Mouse (Mus musculus): ENCODE measurements around the gene Cysrt1. TPM values are rescaled to one million over a fixed set of nuclear protein-coding genes. Genes with fewer than 3 reads are reported as not detected.

The Cysrt1 gene
- total RNA-seq, 1 experiment from 2014 or later = not detected

- no peak for ATAC-seq (replicated peaks; ENCODE audit: low read depth, poor library complexity, severe bottlenecking)
Measured at GRCm38 (mm10) chr2:25217666-25218065, 24.6 kb downstream of the Cysrt1 start.

GRCm38 (mm10) chr2:25214444-25214843 is 27.8 kb downstream of the Cysrt1 start, which contains the start of gene Stpg3:
Gene Stpg3, minus strand, starts transcription at chr2:25214637.
- ATAC-seq (replicated peaks; ENCODE audit: low read depth, poor library complexity, severe bottlenecking) = no peak

- ATAC-seq (replicated peaks; ENCODE audit: low read depth, poor library complexity, severe bottlenecking) = no peak
Measured at GRCm38 (mm10) chr2:25213266-25213865, 28.9 kb downstream of the Cysrt1 start.

- peak; percentile 96 for ATAC-seq (replicated peaks; ENCODE audit: low read depth, poor library complexity, severe bottlenecking)
Measured at GRCm38 (mm10) chr2:25211121-25211670, 31.1 kb downstream of the Cysrt1 start, which contains the start of gene Nelfb. Gene Nelfb, minus strand, starts transcription at chr2:25211489.

GRCm38 (mm10) chr2:25210686-25211085 is 31.6 kb downstream of the Cysrt1 start:
- no peak for ATAC-seq (replicated peaks; ENCODE audit: low read depth, poor library complexity, severe bottlenecking)

- no peak for ATAC-seq (replicated peaks; ENCODE audit: low read depth, poor library complexity, severe bottlenecking)
Measured at GRCm38 (mm10) chr2:25207593-25207992, 34.7 kb downstream of the Cysrt1 start.

- peak; percentile 73; the same call in 1 of the 2 replicates for ATAC-seq (replicated peaks; ENCODE audit: low read depth, poor library complexity, severe bottlenecking)
Measured at GRCm38 (mm10) chr2:25203631-25204214, 38.5 kb downstream of the Cysrt1 start.

GRCm38 (mm10) chr2:25200631-25201030 is 41.6 kb downstream of the Cysrt1 start:
- ATAC-seq (replicated peaks; ENCODE audit: low read depth, poor library complexity, severe bottlenecking) = no peak

GRCm38 (mm10) chr2:25197946-25198345 is 44.3 kb downstream of the Cysrt1 start:
- ATAC-seq (replicated peaks; ENCODE audit: low read depth, poor library complexity, severe bottlenecking) = no peak

GRCm38 (mm10) chr2:25197191-25197590 is 45.1 kb downstream of the Cysrt1 start:
- no peak for ATAC-seq (replicated peaks; ENCODE audit: low read depth, poor library complexity, severe bottlenecking)

GRCm38 (mm10) chr2:25196172-25196954 is 45.9 kb downstream of the Cysrt1 start, which contains the start of gene Tor4a:
Gene Tor4a, minus strand, starts transcription at chr2:25196886.
- ATAC-seq (replicated peaks; ENCODE audit: low read depth, poor library complexity, severe bottlenecking) = peak; percentile 67

GRCm38 (mm10) chr2:25195211-25196156 is 46.8 kb downstream of the Cysrt1 start:
- peak; percentile 9; the same call in 1 of the 2 replicates for ATAC-seq (replicated peaks; ENCODE audit: low read depth, poor library complexity, severe bottlenecking)

- ATAC-seq (replicated peaks; ENCODE audit: low read depth, poor library complexity, severe bottlenecking) = 0 out of 2 replicates have a peak, but pooled peaks have one; percentile 5
Measured at GRCm38 (mm10) chr2:25194486-25195171, 47.6 kb downstream of the Cysrt1 start.

GRCm38 (mm10) chr2:25194006-25194405 is 48.2 kb downstream of the Cysrt1 start:
- no peak for ATAC-seq (replicated peaks; ENCODE audit: low read depth, poor library complexity, severe bottlenecking)

GRCm38 (mm10) chr2:25193330-25193770 is 48.9 kb downstream of the Cysrt1 start:
- ATAC-seq (replicated peaks; ENCODE audit: low read depth, poor library complexity, severe bottlenecking) = peak; percentile 57

Measured in common myeloid progenitor, adult 5-6 weeks (primary cell).